Mouse (Mus musculus) heart, adult 8-10 months (tissue): ENCODE results near the gene Gosr1. TPM values are rescaled to one million over a fixed set of nuclear protein-coding genes. Genes with fewer than 3 reads are reported as not detected.
"Not testable (repeated sequence)": the region's sequence is repeated elsewhere in the genome, so short reads cannot be mapped to it uniquely, and the experiment has no call there.

Source experiments
- DNase-seq: peaks from one replicate; pipeline ENCODE4 v3.0.0; 2022; ENCODE audit warnings: low spot score
- total RNA-seq, 4 experiments: library from RNA; stranded (reverse); gene quantifications; 2 replicates each; pipeline ENCODE4 v1.2.4; 2022

Gene Gosr1
- 10 to 100 TPM; 23.6 to 32.6 (median 27.9) TPM for total RNA-seq

- peak; percentile 95 for DNase-seq
Observed at GRCm38 (mm10) chr11:76763053-76763740, at the start of gene Gosr1. Gene Gosr1, minus strand, starts transcription at chr11:76763579.

DNA sequence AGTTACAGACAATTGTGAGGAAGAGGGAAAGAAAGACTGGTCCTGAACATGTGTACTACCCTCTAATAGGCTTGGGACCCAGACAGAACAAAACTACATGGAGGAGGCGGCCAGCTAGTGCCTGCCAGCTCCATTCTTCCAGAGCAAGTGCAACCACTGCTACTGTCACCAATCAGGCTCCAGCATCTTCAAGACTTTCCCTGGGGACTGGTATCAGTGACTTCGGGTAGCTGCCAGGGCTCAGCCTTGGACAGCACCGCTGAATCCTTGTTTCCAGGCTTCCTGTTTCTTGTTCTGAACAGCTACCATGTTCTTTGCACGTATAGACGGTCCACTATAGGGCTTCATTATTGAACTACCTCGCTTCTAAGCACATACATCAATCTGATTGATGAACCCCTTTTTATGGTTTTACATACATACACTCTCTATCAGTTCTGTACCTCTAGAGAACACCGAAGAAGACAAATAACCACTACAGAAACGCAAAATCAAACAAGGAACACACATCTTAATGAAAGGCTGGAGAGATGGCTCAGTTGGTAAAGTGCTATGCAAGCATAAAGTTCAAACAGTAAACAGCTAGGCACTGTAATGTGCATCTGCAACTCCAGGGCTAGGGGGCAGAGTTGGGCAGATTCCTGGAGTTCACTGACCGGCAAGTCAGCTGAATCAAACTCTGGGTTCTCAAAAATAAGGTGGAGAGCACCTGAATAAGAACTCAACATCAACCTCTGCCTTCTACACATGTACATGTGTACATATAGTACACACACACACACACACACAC is 47.5 kb upstream of the Gosr1 start:
- DNase-seq: no peak

GRCm38 (mm10) chr11:76809450-76809849 is 46.1 kb upstream of the Gosr1 start:
- DNase-seq: peak; percentile 57

- DNase-seq: no peak
Observed at GRCm38 (mm10) chr11:76808550-76808949, 45.2 kb upstream of the Gosr1 start.

GRCm38 (mm10) chr11:76807007-76807679 is 43.8 kb upstream of the Gosr1 start:
- DNase-seq: no peak

DNA sequence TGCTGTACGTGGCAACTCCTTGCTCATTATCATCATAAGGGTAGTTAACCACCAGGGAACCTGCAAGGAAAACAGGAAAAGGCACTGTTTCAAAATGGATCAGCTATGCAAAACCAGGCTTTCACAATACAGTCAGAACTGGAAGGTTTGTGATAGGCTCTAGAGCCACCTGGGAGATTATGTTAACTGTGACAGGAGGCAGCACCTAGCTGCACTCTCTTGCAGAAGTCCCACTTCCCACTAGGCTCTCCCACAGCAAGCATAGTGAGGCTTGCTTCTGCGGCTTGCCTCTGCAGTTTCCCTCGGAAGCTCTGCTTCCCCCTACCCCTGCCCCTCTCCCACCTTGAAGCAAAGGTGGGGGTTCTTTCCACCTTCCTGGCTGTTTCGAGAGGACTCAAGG is 42.6 kb upstream of the Gosr1 start:
- no peak for DNase-seq

- DNase-seq: not testable (repeated sequence)
Observed at GRCm38 (mm10) chr11:76805072-76805471, 41.7 kb upstream of the Gosr1 start.

DNA sequence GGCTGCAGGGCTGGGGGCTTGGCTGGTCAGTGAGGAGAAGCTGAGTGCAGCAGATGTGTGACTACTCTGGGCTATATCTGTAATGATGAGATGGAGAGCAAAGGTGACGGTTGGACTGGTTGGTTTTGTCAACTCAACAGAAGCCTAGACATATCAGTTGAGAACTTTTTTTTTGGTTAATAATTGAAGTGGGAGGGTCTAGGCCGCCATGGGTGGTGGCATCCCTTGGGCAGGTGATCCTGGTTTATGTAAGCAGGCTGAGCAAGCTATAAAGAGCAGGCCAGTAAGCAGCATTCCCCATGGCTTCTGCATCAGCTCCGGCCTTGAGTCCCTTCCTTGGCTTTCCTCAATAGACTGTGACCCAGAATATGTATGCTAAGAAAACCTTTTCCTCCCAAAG is 39.9 kb upstream of the Gosr1 start:
- no peak for DNase-seq

DNA sequence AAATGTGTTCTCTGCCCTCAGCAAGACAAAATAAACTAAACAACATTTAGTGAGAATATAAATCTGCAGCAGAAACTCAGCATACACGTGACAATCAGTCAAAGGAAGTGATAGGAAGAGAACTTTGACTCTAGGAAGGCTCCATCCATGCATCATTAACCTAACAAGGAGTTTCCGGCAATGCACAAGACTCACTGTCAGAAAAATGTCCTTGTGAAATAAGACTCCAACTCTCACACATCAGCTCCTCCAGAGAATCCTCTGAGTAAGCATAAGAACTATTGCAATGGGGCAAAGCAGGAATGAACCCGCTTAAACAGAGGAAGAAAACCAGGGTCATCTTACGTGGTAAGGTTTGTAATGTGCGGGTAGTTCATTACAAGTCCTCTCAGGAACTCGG is 33.9 kb upstream of the Gosr1 start:
- DNase-seq: no peak

DNA sequence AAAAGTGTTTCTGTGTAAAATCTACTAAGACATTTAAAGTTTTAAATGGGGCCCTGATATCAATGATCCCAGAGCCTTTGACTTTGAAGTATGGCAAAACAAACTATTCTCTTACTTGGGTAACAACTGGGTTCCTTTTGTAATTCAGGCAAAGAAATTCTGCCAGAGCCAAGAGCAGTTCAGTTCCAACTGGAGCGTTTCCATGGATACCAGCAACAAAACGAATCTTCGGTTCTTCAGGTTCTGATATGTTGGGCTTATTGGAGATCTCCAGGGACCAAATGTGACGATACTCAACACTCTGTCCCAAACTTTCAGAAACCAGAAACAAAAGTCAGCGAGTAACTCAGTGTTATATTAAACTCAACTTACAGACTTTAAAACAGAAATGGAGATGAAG is 31.9 kb upstream of the Gosr1 start:
- peak; percentile 17 for DNase-seq

- DNase-seq: no peak
Observed at GRCm38 (mm10) chr11:76791331-76791730, 28.0 kb upstream of the Gosr1 start.

- DNase-seq: peak; percentile 63
Observed at GRCm38 (mm10) chr11:76789252-76789651, 25.9 kb upstream of the Gosr1 start.

DNA sequence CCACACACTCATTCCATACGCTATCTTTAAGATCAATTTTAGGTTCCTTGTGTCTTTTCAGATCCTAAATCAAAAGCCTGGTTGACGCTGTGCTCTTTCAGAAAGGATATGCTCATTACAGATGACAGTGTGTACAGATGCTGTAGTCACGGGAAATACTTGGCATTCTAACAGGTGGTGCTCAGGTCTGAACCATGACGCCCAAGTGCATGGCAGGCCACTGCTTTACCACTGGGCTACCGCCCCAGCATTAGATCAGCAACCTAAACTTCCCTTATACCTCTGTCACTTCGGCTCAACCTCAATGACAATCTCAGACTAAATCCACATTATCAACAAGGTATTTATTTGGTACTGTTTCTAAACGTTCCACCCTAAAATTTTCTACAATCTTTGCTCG is 12.2 kb upstream of the Gosr1 start:
- DNase-seq: no peak

DNA sequence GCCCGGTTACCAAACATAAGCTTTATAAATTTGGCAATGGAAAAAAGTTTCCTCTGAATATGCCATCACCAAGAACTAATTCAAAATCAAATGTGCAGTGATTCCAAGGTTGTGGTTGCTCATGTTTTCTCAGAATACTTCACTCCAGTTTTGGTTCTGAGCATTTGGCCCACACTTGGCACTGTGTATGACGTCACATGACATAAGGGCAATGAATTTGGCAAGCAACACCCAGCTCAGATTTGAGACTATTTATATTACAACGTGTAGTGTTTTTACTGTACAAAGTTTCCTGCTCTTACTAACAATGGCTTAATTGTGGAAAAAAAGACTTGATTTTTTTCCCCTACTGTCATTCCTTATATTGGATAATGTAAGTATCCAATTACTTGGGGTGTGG is 10.4 kb upstream of the Gosr1 start:
- DNase-seq: no peak

DNA sequence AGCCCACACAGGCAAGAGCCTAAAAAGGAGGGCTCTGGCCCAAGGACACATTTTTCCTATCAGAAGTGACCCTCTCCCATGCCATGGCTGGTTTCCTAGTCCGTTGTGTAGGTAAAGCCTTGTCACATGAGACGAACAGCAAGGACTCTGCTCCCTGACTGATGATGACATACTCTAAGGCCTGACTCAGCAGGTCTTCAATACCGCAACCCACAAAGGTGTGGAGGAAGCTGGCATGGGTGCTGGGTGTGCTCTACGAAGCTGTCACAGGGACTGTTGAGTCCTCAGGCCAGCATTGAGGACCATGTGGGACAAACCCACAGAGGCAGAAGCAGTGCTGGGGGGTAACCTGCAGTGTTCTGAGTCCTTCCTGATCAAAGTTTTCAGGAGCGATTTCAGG is 7.2 kb upstream of the Gosr1 start:
- DNase-seq: no peak

DNA sequence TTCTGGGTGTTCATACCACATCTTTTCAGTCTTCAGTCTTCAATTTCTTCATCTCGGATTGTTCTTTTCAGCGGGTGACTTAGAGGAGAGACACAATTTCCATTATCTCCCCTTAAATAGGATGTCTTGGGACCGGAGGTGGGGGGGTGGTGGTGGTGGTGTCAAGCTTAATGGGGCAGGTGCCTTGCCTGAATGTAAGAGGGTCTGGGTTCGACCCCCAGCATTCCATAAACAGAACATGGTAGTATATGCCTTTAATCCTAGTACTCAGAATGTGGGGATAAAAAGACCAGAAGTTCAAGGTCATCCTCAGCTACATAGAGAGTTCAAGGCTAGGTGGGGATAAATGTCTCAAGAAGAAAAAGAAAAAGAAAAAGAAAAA is 353 bp upstream of the Gosr1 start:
- no peak for DNase-seq

GRCm38 (mm10) chr11:76752276-76752675 is 11.1 kb downstream of the Gosr1 start:
- DNase-seq: no peak

GRCm38 (mm10) chr11:76748819-76749218 is 14.6 kb downstream of the Gosr1 start:
- no peak for DNase-seq

GRCm38 (mm10) chr11:76745921-76746320 is 17.5 kb downstream of the Gosr1 start:
- no peak for DNase-seq

GRCm38 (mm10) chr11:76744550-76744949 is 18.8 kb downstream of the Gosr1 start:
- peak; percentile 65 for DNase-seq

DNA sequence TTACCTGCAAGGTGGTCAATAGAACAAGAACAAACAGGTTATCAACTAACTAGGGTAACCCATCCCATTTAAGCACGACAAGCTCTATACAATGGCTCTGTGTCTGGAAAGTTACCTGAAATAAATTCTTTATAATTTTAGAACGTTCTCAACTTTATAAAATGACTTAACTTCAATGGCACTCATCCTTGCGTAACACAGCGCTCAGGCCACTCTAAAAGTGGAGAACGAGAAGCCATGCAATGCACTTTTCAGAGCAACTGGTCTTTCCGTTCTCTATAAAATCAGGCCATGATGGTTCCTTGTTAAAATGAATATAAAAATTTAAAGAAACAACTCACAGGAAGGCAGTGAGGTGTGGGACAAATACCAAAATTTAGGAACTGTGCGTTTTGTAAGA is 20.9 kb downstream of the Gosr1 start:
- DNase-seq: no peak

- no peak for DNase-seq
Observed at GRCm38 (mm10) chr11:76739125-76739524, 24.3 kb downstream of the Gosr1 start.
